Mouse (Mus musculus): ENCODE measurements around the gene Gm11060. TPM values are rescaled to one million over a fixed set of nuclear protein-coding genes. Genes with fewer than 3 reads are reported as not detected.

Gene Gm11060
- not detected in 2 replicates for polyA plus RNA-seq (2014; fragmentation: Nextera tagmentation; extraction: Ambion mirVana)

DNA sequence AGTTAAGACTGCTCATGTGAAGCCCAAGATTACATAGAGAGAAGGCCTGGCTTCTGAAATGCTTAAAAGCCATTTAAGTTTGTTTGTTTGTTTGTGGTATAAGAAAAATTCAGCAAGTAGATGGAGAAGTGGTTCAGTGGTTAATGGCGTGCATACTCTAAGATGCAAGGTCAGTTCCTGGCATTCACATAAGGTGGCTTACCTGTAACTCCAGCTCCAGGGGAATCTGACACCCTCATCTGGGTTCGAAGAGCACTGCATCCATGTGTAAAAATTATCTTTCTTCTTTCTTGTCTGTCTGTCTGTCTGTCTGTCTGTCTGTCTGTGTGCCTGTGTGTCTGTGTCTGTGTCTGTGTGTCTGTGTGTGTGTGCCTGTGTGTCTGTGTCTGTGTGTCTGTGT, at the start of gene Gm11060:
Gene Gm11060, plus strand, starts transcription at position 301 of the 400 bp plus-strand sequence.
- Histone ChIP-seq H3K9ac (ENCODE audit: low read depth, low read length) (no peak within 1 kb of the TSS), H3K4me2 (replicated peaks; ENCODE audit: low read depth, low read length) (no peak within 1 kb of the TSS), H3K27me3 (ENCODE audit: control insufficient read depth, insufficient read depth, low read length) (no peaks in the 10 kb centered on the region), H3K36me3 (ENCODE audit: control insufficient read depth, insufficient read depth, low read length) (no peaks in the 10 kb centered on the region), H3K9me3 (ENCODE audit: control insufficient read depth, low read length) (no peaks in the 10 kb centered on the region), H3K4me3 (ENCODE audit: low read length) (no peak within 1 kb of the TSS), H3K4me1 (ENCODE audit: control insufficient read depth, insufficient read depth, low read length) (peaks cover 23% of the 10 kb centered on the region), H3K27ac (ENCODE audit: low read depth, low read length) (no peak within 1 kb of the TSS)
- ATAC-seq (ENCODE audit: low FRiP score, low TSS enrichment), result no peak
- 89% methylated on average over 2 of the region's 2 CpGs for WGBS

GRCm38 (mm10) chr2:105043152-105043551, 48.7 kb upstream of the Gm11060 start:
- no peaks in the 10 kb centered on the region for H3K9me3 ChIP-seq (ENCODE audit: control insufficient read depth, low read length)
- no peak overlapping the region for H3K4me3 ChIP-seq (ENCODE audit: low read length)
- 21% methylated on average over 4 of the region's 4 CpGs for WGBS
- H3K4me2 ChIP-seq (replicated peaks; ENCODE audit: low read depth, low read length), result no peak overlapping the region
- no peaks in the 10 kb centered on the region for H3K36me3 ChIP-seq (ENCODE audit: control insufficient read depth, insufficient read depth, low read length)
- ATAC-seq (ENCODE audit: low FRiP score, low TSS enrichment), result peak; percentile 66; the same call in 1 of the 2 replicates
- H3K27ac ChIP-seq (ENCODE audit: low read depth, low read length), result no peak overlapping the region
- no peaks in the 10 kb centered on the region for H3K27me3 ChIP-seq (ENCODE audit: control insufficient read depth, insufficient read depth, low read length)
- no peak overlapping the region for H3K9ac ChIP-seq (ENCODE audit: low read depth, low read length)
- no peaks in the 10 kb centered on the region; the same call in 1 of the 2 replicates for H3K4me1 ChIP-seq (ENCODE audit: control insufficient read depth, insufficient read depth, low read length)

DNA sequence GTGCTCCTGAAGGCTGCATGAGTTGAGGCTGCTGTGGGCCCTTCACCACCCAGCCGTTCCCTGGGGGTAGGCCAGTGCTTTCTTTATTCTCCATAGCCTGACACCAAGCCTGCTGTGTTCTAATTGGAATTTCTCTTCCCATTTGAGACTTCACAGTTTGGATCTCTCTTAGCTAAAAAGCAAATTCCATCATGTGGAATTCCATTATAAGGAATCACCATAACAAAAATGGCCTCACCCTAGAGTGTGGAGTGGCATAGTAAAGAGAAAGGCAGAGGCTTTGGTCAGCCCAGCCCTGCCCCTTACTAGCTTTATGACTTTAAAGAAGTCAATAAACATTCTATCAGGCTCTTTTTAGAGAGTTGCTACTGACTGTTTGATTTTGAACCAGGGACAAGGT, 43.5 kb upstream of the Gm11060 start:
- Histone ChIP-seq H3K36me3 (ENCODE audit: control insufficient read depth, insufficient read depth, low read length) (no peaks in the 10 kb centered on the region), H3K9ac (ENCODE audit: low read depth, low read length) (no peak overlapping the region), H3K27me3 (ENCODE audit: control insufficient read depth, insufficient read depth, low read length) (no peaks in the 10 kb centered on the region), H3K4me2 (replicated peaks; ENCODE audit: low read depth, low read length) (no peak overlapping the region), H3K4me1 (ENCODE audit: control insufficient read depth, insufficient read depth, low read length) (no peaks in the 10 kb centered on the region), H3K27ac (ENCODE audit: low read depth, low read length) (no peak overlapping the region), H3K9me3 (ENCODE audit: control insufficient read depth, low read length) (no peaks in the 10 kb centered on the region), H3K4me3 (ENCODE audit: low read length) (no peak overlapping the region)
- 54% methylated on average over 1 of the region's 1 CpGs for WGBS
- ATAC-seq (ENCODE audit: low FRiP score, low TSS enrichment), result no peak

DNA sequence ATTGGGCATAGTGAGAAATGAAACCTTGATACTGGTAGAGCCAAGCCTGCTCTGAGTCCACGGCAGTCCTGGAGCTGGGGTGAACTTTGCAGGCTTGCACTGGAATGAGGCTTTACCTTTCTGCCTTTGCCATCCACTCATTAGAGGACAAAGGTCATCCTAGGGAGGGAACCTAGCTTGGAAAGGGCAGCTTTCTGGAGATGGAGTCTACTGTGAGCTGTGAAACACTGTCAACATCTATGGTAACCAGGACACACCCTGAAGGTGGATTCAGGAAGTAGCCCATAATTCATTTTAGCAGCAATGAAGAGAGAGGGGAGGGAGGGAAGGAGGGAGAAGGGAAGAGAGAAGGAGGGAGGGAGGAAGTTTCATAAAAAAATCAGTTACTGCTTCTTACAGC, 36.3 kb upstream of the Gm11060 start:
- Histone ChIP-seq H3K9ac (ENCODE audit: low read depth, low read length) (no peak overlapping the region), H3K36me3 (ENCODE audit: control insufficient read depth, insufficient read depth, low read length) (no peaks in the 10 kb centered on the region), H3K4me1 (ENCODE audit: control insufficient read depth, insufficient read depth, low read length) (peaks cover 5% of the 10 kb centered on the region; the same call in 1 of the 2 replicates), H3K4me2 (replicated peaks; ENCODE audit: low read depth, low read length) (no peak overlapping the region), H3K9me3 (ENCODE audit: control insufficient read depth, low read length) (no peaks in the 10 kb centered on the region), H3K4me3 (ENCODE audit: low read length) (no peak overlapping the region), H3K27me3 (ENCODE audit: control insufficient read depth, insufficient read depth, low read length) (no peaks in the 10 kb centered on the region), H3K27ac (ENCODE audit: low read depth, low read length) (no peak overlapping the region)
- ATAC-seq (ENCODE audit: low FRiP score, low TSS enrichment), result no peak
- WGBS, result 50% methylated on average over 1 of the region's 1 CpGs

DNA sequence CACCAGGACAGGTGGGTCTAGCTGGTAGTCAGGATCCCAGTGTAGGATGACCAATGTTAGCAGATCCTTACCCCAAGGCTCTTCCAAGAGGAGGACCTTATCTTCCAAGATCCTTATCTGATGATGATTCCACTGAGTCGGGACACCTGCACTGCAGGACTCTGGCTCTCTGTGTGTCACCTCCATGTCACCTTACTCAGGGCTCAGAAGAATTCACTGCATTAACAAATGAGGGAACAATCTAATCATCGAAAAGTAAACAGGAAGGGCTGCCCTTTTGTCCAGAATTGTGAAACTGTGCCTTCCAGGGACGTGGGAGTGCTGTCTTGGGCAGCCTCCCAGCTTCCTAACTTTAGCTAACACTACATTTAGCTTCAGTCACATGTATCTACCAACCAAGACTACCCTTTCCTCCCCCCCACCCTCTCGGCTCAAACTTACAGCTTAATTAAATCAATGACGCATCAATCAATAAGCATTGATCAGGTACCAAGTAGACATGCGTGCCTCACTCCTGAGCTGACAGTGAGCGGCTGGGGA, 33.2 kb upstream of the Gm11060 start:
- 52% methylated on average over 7 of the region's 7 CpGs for whole genome bisulfite sequencing
- Histone ChIP-seq H3K4me3 (ENCODE audit: low read length) (no peak overlapping the region), H3K4me1 (ENCODE audit: control insufficient read depth, insufficient read depth, low read length) (peaks cover 12% of the 10 kb centered on the region; the same call in 1 of the 2 replicates), H3K36me3 (ENCODE audit: control insufficient read depth, insufficient read depth, low read length) (no peaks in the 10 kb centered on the region), H3K27ac (ENCODE audit: low read depth, low read length) (no peak overlapping the region), H3K4me2 (replicated peaks; ENCODE audit: low read depth, low read length) (no peak overlapping the region), H3K27me3 (ENCODE audit: control insufficient read depth, insufficient read depth, low read length) (no peaks in the 10 kb centered on the region), H3K9me3 (ENCODE audit: control insufficient read depth, low read length) (no peaks in the 10 kb centered on the region), H3K9ac (ENCODE audit: low read depth, low read length) (no peak overlapping the region)
- no peak for ATAC-seq (ENCODE audit: low FRiP score, low TSS enrichment)

DNA sequence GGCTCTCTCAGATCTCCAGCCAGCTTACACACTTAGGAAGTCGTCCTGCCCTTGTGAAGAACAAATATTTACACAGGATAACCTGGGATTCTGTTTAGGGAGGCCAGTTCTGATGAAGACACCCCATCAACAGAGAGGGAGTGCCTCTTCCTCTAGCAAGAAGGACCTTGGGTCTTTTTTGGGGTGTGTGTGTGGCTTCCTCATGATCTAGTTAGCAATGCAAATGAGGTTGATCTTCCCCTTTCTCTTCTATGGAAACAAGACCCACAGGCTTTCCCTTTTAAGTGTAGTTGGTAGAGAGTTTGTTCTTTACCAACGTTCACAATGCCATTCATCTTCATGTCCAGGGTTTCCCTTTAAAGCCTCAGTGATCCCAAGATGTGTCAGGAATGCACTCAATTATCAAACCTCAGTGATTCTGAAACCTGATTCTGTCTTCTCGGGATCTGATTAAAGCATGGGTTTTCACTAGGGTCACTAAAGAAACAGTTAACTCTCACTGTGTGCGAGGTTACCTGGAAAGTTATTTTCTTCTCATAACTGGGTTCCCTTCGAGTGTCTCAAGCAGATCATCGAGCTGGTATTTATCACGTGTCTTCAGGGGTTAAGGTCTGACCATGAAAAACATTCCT, 29.0 kb upstream of the Gm11060 start:
- Histone ChIP-seq H3K9me3 (ENCODE audit: control insufficient read depth, low read length) (no peaks in the 10 kb centered on the region), H3K9ac (ENCODE audit: low read depth, low read length) (no peak overlapping the region), H3K4me2 (replicated peaks; ENCODE audit: low read depth, low read length) (no peak overlapping the region), H3K36me3 (ENCODE audit: control insufficient read depth, insufficient read depth, low read length) (no peaks in the 10 kb centered on the region), H3K27ac (ENCODE audit: low read depth, low read length) (peak overlapping the region; percentile 74), H3K4me1 (ENCODE audit: control insufficient read depth, insufficient read depth, low read length) (peaks cover 22% of the 10 kb centered on the region), H3K27me3 (ENCODE audit: control insufficient read depth, insufficient read depth, low read length) (no peaks in the 10 kb centered on the region), H3K4me3 (ENCODE audit: low read length) (no peak overlapping the region)
- ATAC-seq (ENCODE audit: low FRiP score, low TSS enrichment), result peak; percentile 57
- WGBS, result 13% methylated on average over 7 of the region's 7 CpGs

DNA sequence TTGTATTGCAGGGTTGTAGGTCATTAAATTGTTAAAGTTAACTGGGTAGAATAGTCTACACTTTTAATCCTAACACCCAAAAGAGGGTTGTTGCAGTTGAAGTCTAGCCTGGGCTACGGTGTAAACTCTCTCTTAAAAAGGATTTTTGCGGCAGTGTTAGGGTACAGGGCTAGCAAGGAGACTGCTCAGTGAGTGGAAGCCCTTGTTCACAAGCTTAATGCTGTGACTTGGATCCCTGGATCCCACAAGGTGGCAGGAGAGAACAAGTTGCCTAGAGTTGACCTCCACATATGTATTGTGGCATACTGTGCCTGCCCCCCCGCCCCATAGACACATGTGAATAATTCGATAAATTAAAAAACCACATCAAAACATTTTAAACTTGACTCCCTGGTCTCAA, 19.3 kb upstream of the Gm11060 start:
- no peaks in the 10 kb centered on the region for H3K9me3 ChIP-seq (ENCODE audit: control insufficient read depth, low read length)
- H3K27me3 ChIP-seq (ENCODE audit: control insufficient read depth, insufficient read depth, low read length), result no peaks in the 10 kb centered on the region
- no peak overlapping the region for H3K4me2 ChIP-seq (replicated peaks; ENCODE audit: low read depth, low read length)
- H3K27ac ChIP-seq (ENCODE audit: low read depth, low read length), result no peak overlapping the region
- no peak overlapping the region for H3K4me3 ChIP-seq (ENCODE audit: low read length)
- ATAC-seq (ENCODE audit: low FRiP score, low TSS enrichment), result no peak
- no peak overlapping the region for H3K9ac ChIP-seq (ENCODE audit: low read depth, low read length)
- 71% methylated on average over 4 of the region's 4 CpGs for WGBS
- H3K36me3 ChIP-seq (ENCODE audit: control insufficient read depth, insufficient read depth, low read length), result no peaks in the 10 kb centered on the region
- peaks cover 18% of the 10 kb centered on the region; the same call in 1 of the 2 replicates for H3K4me1 ChIP-seq (ENCODE audit: control insufficient read depth, insufficient read depth, low read length)

DNA sequence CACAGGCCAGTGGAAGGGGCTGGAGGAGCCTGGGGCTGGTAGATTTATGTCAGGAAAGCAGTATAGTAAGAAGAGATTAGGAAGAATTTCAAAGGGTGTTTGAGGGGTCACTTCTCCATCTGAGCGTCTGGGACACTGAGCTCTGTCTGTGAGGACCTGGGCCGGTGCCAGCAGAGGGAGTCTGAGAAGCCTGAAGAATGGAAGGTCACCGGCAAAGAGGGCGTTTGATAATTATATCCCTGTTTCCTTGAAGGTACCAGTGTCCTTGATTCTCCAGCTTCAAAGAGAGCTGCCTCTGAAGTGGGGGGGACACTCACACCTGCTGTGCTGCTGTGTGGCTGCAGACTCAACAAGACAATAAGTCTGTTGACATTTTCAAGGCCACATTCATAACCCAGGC, 17.6 kb upstream of the Gm11060 start:
- no peaks in the 10 kb centered on the region for H3K36me3 ChIP-seq (ENCODE audit: control insufficient read depth, insufficient read depth, low read length)
- H3K27me3 ChIP-seq (ENCODE audit: control insufficient read depth, insufficient read depth, low read length), result no peaks in the 10 kb centered on the region
- H3K9ac ChIP-seq (ENCODE audit: low read depth, low read length), result no peak overlapping the region
- peaks cover 18% of the 10 kb centered on the region; the same call in 1 of the 2 replicates for H3K4me1 ChIP-seq (ENCODE audit: control insufficient read depth, insufficient read depth, low read length)
- H3K4me2 ChIP-seq (replicated peaks; ENCODE audit: low read depth, low read length), result no peak overlapping the region
- H3K27ac ChIP-seq (ENCODE audit: low read depth, low read length), result no peak overlapping the region
- no peak for ATAC-seq (ENCODE audit: low FRiP score, low TSS enrichment)
- H3K4me3 ChIP-seq (ENCODE audit: low read length), result no peak overlapping the region
- H3K9me3 ChIP-seq (ENCODE audit: control insufficient read depth, low read length), result no peaks in the 10 kb centered on the region
- WGBS, result 25% methylated on average over 4 of the region's 4 CpGs

DNA sequence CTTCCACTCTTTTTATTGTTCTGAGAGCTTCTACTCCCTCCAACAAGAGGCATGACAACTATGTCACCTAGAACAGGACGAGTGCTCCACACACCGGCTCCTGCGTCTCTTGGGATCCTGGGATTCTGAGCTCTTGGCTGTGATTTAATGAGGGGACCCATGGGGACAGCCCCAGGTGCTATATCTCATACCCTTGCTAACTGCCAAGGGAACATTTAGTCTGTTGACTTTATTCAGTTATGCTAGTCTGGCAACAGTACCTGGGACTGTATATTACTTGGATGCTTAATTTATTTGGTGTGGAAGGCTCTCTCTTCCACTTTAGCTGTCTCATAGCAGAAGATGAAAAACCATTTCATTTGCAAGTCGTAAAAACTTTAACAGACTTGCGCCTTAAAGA, 16.0 kb upstream of the Gm11060 start:
- 38% methylated on average over 5 of the region's 5 CpGs for WGBS
- peak; percentile 65 for ATAC-seq (ENCODE audit: low FRiP score, low TSS enrichment)
- H3K9ac ChIP-seq (ENCODE audit: low read depth, low read length), result no peak overlapping the region
- no peak overlapping the region for H3K4me3 ChIP-seq (ENCODE audit: low read length)
- H3K4me2 ChIP-seq (replicated peaks; ENCODE audit: low read depth, low read length), result no peak overlapping the region
- no peak overlapping the region for H3K27ac ChIP-seq (ENCODE audit: low read depth, low read length)
- H3K36me3 ChIP-seq (ENCODE audit: control insufficient read depth, insufficient read depth, low read length), result no peaks in the 10 kb centered on the region
- H3K27me3 ChIP-seq (ENCODE audit: control insufficient read depth, insufficient read depth, low read length), result no peaks in the 10 kb centered on the region
- no peaks in the 10 kb centered on the region for H3K9me3 ChIP-seq (ENCODE audit: control insufficient read depth, low read length)
- peaks cover 18% of the 10 kb centered on the region; the same call in 1 of the 2 replicates for H3K4me1 ChIP-seq (ENCODE audit: control insufficient read depth, insufficient read depth, low read length)
